Mouse (Mus musculus) liver, embryonic 11.5 days (tissue): ENCODE measurements around the gene Ralgapb. TPM values are rescaled to one million over a fixed set of nuclear protein-coding genes. Genes with fewer than 3 reads are reported as not detected.

Experiments
- ATAC-seq: fragments of 200-750 bp; cut with Nextera tagmentation; replicated peaks from 2 replicates; pipeline ENCODE4 v1.8.0; 2017; ENCODE audit warnings: moderate number of reproducible peaks, mild to moderate bottlenecking, moderate TSS enrichment, moderate library complexity; ENCODE audit not compliant: low FRiP score
- DNase-seq: peaks from one replicate; pipeline ENCODE4 v3.0.0-alpha.2; 2017; ENCODE audit warnings: low spot score
- H3K27ac ChIP-seq: fragments of 300-500 bp; sonication (generic); 2 replicates; pipeline ENCODE4 v1.5.1; 2014; ENCODE audit warnings: mild to moderate bottlenecking, low read depth, low read length, control low read depth
- H3K27me3 ChIP-seq: fragments of 300-500 bp; sonication (generic); replicated peaks from 2 replicates; pipeline ENCODE4 v1.6.1; 2014; ENCODE audit warnings: low read length, mixed read lengths; ENCODE audit not compliant: control insufficient read depth, insufficient read depth
- H3K36me3 ChIP-seq: fragments of 300-500 bp; sonication (generic); 2 replicates; pipeline ENCODE4 v1.6.1; 2014; ENCODE audit warnings: mild to moderate bottlenecking, low read length, moderate library complexity, mixed read lengths; ENCODE audit not compliant: control insufficient read depth, insufficient read depth
- H3K4me1 ChIP-seq: fragments of 300-500 bp; sonication (generic); replicated peaks from 2 replicates; pipeline ENCODE4 v1.6.1; 2014; ENCODE audit warnings: low read length, mixed read lengths; ENCODE audit not compliant: control insufficient read depth, insufficient read depth
- H3K4me2 ChIP-seq: fragments of 300-500 bp; sonication (generic); 2 replicates; pipeline ENCODE4 v1.6.1; 2014; ENCODE audit warnings: mild to moderate bottlenecking, control low read depth, moderate library complexity
- H3K4me3 ChIP-seq: fragments of 300-500 bp; sonication (generic); 2 replicates; pipeline ENCODE4 v1.5.1; 2014; ENCODE audit warnings: low read depth, low read length, control low read depth
- H3K9ac ChIP-seq: fragments of 300-500 bp; sonication (generic); 2 replicates; pipeline ENCODE4 v1.6.1; 2014; ENCODE audit warnings: low read depth, low read length, control low read depth
- H3K9me3 ChIP-seq: fragments of 300-500 bp; sonication (generic); 2 replicates; pipeline ENCODE4 v1.6.1; 2016; ENCODE audit warnings: low read length, inconsistent platforms, mixed read lengths; ENCODE audit not compliant: control insufficient read depth
- WGBS: fragments of 180-500 bp; shearing (Covaris S2); extraction: QIAGEN DNeasy Blood & Tissue Kit; methylation state at CpG from one replicate; pipeline ENCODE4 v1.1.7; 2014; 5-methylcytosine and 5-hydroxymethylcytosine counted together
- polyA plus RNA-seq: library from polyadenylated mRNA; unstranded; fragments of >200 nt; fragmentation: Nextera tagmentation; extraction: Ambion mirVana; gene quantifications from 2 replicates; pipeline ENCODE4 v1.2.1, GENCODE M21; 2014

Gene Ralgapb
- polyA plus RNA-seq, 1 experiment from 2014 or later, result 14.3 TPM

DNA sequence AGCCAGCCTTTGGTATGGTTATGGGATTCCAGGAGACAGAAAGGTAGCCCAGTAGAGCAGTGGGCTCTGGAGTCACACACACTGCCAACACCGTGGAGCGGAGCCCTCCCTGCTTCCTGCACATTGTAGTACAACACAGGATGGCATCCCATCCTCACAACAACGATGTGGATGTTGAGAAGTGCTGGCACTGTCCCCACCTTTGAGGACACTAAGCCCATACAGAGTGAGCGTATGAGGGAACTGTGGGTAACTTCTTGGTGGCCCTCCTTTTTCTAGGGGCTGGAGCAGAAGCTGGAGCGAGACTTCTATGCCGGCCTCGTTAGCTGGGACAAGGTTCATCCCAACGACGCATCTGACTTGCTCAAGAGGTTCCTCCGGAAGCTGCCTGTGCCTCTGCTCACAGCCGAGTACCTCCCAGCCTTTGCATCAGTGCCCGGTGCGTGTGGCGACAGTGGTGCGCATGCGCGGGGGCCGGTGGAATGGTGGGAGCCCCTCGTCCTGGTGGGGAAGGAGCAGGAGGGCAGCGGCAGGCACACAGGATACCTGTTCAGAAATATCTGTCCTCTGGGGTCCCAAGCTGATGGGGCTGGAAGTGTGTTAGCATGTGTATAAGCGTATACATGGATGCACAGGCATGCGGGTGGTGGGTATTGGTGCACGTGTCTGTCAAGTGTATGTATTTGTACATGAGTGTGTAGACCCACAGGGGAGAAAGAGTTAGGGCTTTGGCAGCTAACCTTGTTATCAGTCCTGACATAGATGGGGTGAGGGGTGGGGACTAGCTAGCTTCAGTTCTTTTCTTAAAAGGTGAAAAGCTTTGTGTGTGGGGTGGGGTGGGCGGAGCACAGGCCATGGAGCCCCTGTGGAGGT is 130.0 kb downstream of the Ralgapb start:
- H3K4me2 ChIP-seq, result peak overlapping the region; percentile 30; the same call in 1 of the 2 replicates
- no peaks in the 10 kb centered on the region for H3K36me3 ChIP-seq
- no peaks in the 10 kb centered on the region for H3K9me3 ChIP-seq
- DNase-seq (no peak), ATAC-seq (no peak)
- H3K9ac ChIP-seq, result no peak overlapping the region
- H3K27me3 ChIP-seq, result peaks cover 5% of the 10 kb centered on the region; the same call in 1 of the 2 replicates
- no peak overlapping the region for H3K4me3 ChIP-seq
- H3K4me1 ChIP-seq, result no peaks in the 10 kb centered on the region
- WGBS, result 46% methylated on average over 24 of the region's 24 CpGs
- no peak overlapping the region for H3K27ac ChIP-seq

DNA sequence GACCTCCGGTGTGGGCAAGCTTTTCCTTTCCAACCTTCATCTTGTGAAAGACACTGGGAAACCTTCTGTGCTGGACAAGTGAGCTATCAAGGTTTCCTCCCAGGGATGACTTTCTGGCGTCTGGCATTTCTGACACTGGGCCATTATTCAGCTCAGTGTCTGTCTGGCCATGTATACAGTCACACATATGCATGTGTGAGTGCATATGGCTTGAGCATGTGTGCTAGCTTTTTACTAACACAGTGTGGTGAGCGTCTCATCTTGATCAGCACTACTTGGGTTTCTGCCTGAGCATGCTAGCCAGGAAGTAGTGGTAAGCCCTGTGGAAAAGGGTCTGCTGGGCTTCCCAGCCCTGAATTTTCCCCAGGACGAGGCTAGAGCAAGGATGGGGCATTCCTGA is 131.6 kb downstream of the Ralgapb start:
- no peak for ATAC-seq
- H3K9ac ChIP-seq, result no peak overlapping the region
- no peak overlapping the region for H3K27ac ChIP-seq
- WGBS, result 44% methylated on average over 4 of the region's 4 CpGs
- H3K9me3 ChIP-seq, result no peaks in the 10 kb centered on the region
- H3K4me1 ChIP-seq, result no peaks in the 10 kb centered on the region
- peaks cover 5% of the 10 kb centered on the region; the same call in 1 of the 2 replicates for H3K27me3 ChIP-seq
- H3K4me3 ChIP-seq, result no peak overlapping the region
- no peak for DNase-seq
- no peaks in the 10 kb centered on the region for H3K36me3 ChIP-seq
- H3K4me2 ChIP-seq, result no peak overlapping the region

DNA sequence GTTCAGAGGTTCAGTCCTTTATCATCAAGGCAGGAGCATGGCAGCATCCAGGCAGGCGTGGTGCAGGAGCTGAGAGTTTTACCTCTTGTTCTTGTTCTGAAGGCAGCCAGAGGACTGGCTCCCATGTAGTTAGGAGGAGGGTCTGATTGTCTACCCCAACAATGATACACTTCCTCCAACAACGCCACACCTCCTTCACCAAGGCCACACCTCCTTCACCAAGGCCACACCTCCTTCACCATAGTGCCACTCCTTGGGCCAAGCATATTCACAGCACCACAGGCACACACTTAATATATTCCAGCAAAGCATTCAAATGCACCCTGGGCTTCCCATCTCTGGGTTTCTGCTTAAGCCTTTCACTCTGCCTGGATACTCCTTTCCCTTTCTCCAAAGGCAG is 135.6 kb downstream of the Ralgapb start:
- no peak overlapping the region for H3K27ac ChIP-seq
- H3K27me3 ChIP-seq, result peaks cover 8% of the 10 kb centered on the region
- no peaks in the 10 kb centered on the region for H3K4me1 ChIP-seq
- H3K4me3 ChIP-seq, result no peak overlapping the region
- H3K4me2 ChIP-seq, result no peak overlapping the region
- H3K9ac ChIP-seq, result no peak overlapping the region
- 64% methylated on average over 2 of the region's 2 CpGs for WGBS
- ATAC-seq, result no peak
- DNase-seq, result no peak
- H3K9me3 ChIP-seq, result no peaks in the 10 kb centered on the region
- no peaks in the 10 kb centered on the region for H3K36me3 ChIP-seq

DNA sequence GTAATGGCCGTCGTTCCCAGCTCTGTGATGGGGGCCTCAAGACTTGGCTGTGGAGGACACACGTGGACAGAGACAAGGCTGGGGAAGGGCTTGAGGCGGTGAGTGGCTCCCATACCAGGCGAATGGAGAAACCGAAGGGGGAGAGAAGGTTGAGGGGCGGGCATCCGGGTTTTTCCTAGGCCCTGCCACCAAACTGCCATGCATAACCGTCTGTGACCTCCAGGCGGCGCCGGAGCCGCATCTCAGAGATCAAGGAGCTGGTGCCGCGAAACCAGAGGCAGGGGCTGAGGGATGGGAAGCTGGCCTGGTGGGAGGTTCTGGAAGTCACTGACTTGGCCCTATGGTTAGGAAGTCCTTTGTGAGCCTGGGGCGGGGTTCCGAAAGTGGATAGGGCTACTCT is 137.1 kb downstream of the Ralgapb start:
- Histone ChIP-seq H3K27ac (no peak overlapping the region), H3K4me3 (no peak overlapping the region), H3K36me3 (no peaks in the 10 kb centered on the region), H3K9me3 (no peaks in the 10 kb centered on the region), H3K4me2 (no peak overlapping the region), H3K4me1 (no peaks in the 10 kb centered on the region), H3K9ac (no peak overlapping the region), H3K27me3 (peaks cover 8% of the 10 kb centered on the region)
- peak; percentile 62 for DNase-seq
- WGBS, result 5% methylated on average over 17 of the region's 17 CpGs
- ATAC-seq, result no peak

Other genes with a start within 250 kb of the Ralgapb start
- 0.53 and 0.81 TPM in 2 replicates for gene D630003M21Rik, start 180.6 kb upstream of the Ralgapb start, polyA plus RNA-seq
- not detected in 2 replicates for gene Bpi, start 151.8 kb upstream of the Ralgapb start, polyA plus RNA-seq
- gene Lbp, start 103.4 kb upstream of the Ralgapb start, polyA plus RNA-seq, result 12.9 and 13.7 TPM in 2 replicates
- 2.4 and 3.9 TPM in 2 replicates for gene Snhg11, start 34.2 kb upstream of the Ralgapb start, polyA plus RNA-seq
- gene Adig, start 92.8 kb downstream of the Ralgapb start, polyA plus RNA-seq, result not detected in 2 replicates
- not detected in 2 replicates for gene Arhgap40, start 102.9 kb downstream of the Ralgapb start, polyA plus RNA-seq
- gene Slc32a1, start 200.9 kb downstream of the Ralgapb start, polyA plus RNA-seq, result 0.05 and 0.06 TPM in 2 replicates
- 14.2 and 15.8 TPM in 2 replicates for gene Actr5, start 215.0 kb downstream of the Ralgapb start, polyA plus RNA-seq